Mouse (Mus musculus): ENCODE results near the gene Psmd2.

Psmd2 gene

DNA sequence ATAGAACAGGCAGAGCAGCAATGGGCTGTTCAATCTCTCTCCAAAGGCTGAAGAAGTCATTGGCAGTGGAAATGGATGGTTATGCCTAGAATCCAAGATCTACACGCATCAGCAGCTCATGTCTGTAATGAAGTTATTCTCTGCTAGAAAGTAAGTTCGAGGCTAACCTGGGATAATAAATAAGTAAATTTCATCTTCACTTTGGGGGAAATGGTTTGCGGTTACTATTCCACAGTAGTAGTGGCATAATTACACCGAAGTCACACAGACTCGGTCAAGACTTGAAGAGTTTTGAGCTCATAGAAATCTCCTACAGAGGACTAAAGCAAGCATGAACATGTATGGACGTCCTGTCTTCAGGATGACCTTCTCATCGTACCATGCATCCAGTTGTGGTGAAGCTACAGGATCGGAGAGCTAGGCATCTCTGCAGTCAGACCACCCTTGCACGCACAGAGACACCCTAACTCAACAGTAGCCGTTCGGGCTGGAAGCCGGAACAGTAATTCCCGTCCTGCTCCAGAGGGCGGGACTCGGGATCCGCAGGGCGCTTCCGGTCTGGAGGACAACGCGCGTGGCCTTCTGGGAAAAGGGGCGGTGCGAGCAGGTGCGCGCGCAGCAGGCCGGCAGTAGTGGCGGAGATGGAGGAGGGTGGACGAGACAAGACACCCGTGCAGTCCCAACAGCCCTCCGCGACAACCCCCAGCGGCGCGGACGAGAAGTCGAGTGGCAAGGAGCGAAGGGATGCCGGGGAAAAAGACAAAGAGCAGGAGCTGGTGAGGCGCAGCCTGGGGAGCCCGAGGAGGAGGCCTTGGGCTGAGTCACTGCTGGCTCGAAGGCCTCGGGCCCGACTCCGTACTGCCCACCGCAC, at the start of gene Psmd2:
Gene Psmd2, plus strand, starts transcription at position 577 of the 871 bp plus-strand sequence.
- peak; percentile 99 for DNase-seq (ENCODE audit: low spot score)

DNA sequence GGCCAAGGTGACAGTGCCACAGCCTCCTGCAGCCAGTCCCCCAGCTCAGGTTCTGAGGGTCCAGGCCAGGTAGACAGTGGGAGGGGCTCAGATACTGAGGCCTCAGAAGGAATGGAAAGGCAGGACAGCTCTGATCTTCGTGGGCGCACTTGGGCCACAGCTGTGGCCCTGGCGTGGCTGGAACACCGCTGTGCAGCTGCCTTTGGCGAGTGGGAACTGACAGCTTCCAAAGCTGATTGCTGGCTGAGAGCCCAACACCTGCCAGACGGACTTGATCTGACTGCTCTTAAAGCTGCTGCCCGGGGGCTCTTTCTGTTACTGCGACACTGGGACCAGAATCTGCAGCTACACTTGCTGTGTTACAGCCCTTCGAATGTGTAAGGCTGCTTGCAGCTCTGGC, 46.7 kb upstream of the Psmd2 start:
- no peak for DNase-seq (ENCODE audit: low spot score)

DNA sequence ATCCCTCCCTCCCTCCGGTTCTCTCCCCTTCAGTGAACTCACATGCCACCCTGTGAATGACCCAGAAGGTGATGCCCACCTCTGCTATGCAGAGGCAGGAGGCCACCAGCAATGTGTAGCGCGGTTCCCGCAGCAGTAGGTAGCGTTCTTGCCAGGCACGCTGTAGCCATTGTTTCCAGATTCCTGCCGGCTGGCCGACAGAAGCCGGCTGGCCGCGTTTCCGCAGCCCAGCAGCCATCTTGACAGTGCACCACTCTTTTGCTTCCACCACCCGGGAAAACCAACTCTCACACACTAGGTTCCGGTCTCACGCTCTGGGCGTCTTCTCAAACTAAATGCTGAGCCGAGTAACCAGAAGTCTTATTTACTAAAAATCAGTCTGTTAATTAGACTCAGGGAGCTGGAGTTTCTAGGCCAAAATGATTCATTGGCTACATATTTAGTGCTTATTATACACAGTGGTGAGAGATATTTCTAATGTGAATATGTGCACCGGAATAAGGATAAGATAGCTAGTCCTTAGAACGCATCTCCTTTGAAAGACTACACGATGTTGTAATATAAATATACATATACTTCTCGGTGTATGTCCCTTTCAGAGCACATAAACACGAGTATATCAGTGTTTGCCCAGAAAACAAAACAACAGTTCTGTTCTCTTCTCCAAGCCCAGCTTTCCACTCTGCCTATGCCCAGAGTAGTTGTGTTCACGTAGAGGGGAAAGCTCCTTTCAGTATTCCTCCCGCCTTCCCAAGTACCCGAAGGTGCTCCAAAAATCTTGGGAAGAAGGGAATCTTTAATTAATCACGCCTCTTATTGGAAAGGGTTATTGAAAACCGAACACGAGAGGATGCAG, 40.7 kb upstream of the Psmd2 start:
- DNase-seq (ENCODE audit: low spot score): peak; percentile 79

DNA sequence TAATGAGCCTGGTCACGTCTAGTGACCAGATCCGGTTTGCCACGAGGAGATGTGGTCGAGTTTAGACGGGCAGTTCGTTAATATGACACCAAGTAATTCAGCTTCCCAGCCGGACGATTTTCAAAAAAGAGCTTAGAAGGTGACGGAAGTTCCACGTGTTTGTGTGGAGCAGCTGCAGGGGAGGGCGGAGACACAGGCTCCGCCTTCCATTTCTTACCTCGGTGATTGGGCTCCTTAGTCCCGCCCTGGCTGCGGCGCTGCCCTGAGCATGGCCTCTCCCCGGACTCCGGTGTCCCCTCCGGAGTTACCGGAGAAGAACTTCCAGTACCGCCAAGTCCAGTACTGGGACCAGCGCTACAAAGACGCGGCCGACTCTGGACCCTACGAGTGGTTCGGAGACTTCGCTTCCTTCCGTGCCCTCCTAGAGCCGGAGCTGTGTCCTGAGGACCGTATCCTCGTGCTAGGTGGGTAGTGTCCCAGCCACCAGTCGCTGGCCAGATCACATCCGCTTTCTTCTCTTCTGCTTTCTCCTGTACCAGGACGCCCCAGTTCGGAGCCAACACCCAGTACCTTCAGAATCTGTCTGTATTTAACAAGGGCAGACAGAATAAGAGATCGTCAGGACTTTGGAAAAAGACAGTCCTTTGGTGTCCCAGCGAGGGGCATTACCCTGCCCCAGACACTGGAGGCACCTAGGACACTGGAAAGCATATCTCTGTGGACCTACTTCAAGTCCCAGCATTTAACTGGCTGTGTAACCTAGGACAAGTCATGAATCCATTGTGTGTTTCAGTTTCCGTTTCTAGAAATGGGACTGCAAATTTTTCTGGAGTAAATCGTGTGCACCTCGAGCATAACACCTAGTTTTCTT, 39.9 kb upstream of the Psmd2 start, which contains the start of the genes Eef1akmt4, Gm49333 and Alg3:
Gene Eef1akmt4, plus strand, starts transcription at position 237 of the 871 bp plus-strand sequence.
Gene Gm49333, plus strand, starts transcription at position 254 of the 871 bp plus-strand sequence.
Gene Alg3, minus strand, starts transcription at position 379 of the 871 bp plus-strand sequence.
- peak; percentile 88 for DNase-seq (ENCODE audit: low spot score)

DNA sequence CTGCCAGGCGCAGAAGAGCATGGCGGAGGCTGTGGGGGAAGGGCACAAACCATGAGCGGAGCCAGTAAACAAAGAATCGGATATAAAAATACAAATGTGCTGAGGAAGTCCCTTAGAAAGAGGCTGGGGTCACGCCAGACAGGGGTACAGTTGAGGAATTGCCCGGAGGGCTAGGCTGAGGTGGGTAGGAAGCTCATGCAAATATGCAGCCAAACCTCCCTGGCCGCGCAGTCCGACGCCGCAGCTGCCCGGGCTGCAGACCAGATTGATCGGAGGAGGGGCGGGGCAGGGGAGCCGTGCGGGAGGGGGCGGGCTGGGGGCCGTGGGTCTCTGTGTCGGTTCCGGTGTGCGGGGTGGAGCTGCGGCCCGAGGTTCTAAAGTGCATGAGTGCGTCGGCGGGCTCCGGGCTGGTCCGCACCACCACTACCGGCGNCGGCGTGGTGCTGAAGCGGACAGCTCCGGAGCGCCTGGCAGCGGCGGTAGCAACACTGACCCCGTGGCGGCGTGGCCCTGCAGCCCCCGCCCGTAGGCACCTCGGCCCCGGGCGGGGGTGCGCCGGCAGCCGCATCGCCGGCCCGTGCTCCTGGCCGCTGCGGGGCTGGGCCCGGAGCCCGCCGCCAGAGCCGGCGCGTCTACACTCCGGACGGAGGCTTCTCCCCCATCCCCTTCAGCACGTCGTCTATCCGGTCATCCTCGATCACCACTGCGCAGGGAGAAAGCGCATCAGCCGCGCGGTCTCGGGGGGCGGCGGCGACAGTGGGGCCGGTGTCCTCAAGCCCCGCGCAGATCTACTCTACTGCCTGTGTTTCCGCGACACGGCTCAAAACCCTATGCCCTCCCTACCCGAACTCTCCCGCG, 31.7 kb upstream of the Psmd2 start:
- peak; percentile 60 for DNase-seq (ENCODE audit: low spot score)

DNA sequence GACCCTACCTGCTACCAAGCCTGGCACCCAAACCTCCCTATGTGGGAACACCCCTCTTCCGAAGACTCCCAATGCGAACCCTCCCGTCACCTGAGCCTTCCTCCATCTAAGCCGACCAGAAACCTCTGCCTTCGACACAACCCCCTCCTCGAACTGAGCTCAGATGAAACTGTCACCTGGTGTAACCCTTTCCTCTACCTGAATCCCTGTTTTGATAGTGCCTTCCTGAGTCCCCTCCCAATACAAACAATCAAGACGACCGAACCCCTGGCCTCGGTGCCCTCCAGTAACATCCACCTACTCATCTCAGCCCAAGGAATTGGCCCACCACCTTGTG, 31.1 kb upstream of the Psmd2 start:
- DNase-seq (ENCODE audit: low spot score): no peak

DNA sequence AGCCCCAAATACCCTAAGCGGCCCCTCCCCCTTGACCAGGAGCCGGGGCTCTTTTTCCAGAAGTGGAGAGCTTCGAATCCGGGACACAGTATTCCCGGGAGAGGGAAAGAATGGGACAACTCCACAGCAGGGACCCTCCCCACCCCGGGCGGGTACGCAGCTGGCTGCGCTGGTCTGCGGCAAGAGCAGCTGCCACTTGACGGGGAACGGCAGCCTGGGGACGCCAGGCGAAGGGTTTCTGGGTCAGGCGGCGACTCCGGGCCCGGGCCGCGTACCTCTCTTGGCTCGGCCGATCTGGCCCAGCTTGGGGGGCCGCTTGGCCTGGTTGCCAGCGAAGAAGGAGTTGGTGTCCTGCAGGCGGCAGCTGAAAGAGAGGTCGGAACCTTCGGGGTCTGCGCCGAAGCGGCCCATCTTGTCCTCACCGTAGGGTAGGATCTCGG, 30.7 kb upstream of the Psmd2 start:
- no peak for DNase-seq (ENCODE audit: low spot score)

DNA sequence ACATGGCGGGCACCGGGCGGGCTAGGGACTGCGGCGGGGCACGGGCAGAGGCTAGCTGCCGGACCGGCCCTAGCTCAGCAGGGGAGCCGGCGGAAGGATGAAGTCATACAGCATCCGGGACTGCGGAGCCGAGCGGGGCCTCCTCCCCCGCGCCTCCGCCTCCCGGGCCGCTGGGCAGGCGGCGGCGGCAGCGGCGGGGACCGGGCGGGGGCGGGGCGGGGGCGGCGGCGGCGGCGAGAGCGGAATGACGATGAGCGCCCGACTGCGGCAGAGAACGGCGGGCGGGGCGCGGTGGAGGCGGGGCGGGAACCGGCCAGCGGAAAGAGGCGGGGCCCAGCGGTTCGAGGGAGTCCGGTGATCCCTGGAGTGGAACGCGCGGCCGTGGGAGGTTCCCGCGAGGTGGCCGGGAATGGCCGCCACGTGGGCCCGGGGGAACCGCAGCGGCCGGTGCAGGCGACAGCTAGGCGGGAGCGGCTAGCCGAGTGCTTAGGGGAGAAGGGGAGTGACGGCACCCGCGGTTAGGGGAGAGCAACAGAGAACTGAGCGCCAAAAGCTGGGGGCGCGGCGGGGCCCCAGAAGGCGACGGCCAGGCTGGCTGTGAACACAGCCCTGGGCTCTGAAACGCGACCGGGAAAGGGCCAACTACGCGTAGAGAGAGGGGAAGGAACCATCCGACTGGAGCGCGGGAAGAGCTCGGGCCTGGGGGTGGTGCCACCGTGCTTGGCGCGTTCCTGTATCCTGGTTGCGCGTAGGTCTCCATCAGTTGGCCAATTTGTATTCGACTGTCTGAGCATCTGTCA, 30.1 kb upstream of the Psmd2 start, which contains the start of gene Camk2n2:
Gene Camk2n2, minus strand, starts transcription at position 97 of the 800 bp plus-strand sequence.
- peak; percentile 72 for DNase-seq (ENCODE audit: low spot score)

DNA sequence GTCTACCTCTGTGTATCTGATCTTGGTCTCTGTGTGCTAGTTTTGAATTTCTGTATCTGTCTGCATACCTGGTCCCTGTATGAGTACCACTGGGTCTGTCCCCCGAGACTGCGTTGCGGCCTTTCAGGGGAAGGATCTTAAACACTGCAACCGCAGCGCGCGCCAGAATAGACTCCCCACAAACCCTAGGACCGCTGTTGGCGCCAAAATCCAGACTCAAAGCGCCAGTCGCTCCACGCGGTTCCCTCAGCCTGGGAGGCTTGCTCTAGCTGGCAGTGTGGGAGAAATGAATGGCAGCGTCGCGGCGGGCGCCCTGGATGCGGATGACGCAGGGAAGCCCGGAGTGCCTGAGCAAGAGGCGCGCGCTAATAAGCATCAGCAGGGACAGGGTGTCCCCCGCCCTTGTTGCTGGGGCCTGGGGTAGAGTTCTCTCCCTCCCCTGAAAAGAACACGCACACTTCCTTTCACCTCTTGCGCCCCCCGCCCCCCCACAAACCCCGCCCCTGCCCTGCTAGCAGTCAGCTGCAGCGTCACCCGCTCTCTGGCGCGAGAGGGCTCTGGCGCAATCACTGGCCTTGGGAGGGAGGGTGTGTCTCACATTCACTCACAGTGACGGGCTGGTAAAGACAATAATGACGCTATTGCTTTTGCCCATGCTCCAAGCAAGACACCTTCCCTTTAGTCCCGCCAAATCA, 29.3 kb upstream of the Psmd2 start:
- DNase-seq (ENCODE audit: low spot score): no peak

DNA sequence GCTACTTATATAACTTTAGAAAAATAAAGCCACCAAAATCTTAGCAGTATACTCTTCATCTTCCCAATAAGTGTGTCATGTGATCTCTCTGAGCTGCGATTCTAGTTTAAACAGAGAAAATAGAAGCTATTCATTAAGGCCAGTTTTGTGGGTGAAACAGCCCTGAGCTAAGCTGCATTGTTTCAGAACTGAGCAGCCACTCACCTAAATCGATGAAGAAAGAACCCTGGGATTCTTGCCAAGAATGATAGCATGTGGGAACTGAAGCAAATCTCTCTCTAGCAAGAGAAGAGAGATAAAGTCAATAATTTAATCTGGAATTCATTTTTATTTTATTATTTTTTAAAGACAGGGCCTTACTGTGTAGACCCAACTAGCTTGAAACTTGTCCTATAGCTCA, 28.2 kb upstream of the Psmd2 start:
- no peak for DNase-seq (ENCODE audit: low spot score)

DNA sequence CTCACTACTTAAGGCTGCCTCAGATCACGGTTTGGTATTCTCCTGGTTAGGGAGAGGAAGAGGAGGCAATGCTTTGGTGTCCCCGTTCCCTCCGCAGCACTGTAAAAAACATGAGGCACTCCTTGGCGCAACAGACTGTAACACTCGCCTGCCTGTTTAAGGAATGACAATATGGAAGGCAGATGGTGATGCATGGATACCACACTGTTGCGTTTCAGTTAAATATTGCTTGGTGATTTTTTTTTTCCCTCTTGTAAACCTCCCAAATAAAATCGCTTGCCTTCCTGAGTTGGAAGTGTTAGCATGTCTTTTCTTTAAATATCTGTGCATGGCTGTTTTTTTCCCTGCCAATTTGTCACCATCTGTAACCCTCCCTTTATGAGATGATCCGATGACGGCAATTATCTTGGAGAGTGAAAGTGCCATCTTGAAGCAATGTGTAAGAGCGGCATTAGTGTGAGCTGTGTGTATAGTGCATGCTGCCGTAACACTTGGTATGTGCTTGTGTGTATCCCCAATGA, 22.5 kb upstream of the Psmd2 start:
- DNase-seq (ENCODE audit: low spot score): no peak

DNA sequence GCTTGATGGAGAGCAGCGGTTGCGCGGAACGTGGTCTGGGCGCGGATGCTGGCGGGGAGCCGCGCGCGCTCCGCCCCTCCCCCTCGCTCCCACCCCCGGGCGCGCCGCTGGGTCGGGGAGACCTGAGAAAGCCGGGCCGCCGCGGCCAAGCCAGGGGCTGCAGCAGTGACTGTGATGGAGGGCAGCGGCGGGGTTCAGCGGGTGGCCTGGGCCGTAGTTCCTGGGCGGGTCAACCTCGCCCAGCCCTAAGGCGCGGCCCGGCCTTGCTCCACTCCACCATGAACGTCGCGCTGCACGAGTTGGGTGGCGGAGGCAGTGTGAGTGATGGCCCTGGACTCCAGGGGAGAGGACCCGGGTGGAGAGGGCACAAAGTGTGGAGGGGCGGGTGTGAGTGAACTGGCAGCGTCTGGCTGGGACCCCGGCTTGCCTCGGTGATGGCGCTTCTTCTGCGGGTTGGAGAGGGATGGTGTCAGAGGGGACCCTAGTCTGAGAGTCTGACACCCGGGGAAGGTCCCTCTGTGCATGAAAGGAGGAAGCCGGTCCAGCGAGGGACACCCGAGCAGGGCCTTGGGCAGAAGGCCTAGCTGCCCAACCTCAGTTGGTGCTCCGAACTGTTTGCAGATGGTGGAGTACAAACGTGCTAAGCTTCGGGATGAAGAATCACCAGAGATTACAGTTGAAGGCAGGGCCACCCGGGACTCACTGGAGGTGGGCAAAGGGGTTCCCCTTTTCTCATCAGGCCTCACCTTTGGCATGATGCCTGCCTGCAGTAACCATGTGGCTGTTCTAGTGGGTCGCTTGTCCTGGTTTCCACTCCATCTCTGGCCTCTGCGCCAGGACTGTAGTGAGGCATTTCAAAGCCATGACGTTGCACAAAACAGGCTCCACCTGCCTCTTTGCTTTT, 21.5 kb upstream of the Psmd2 start, which contains the start of gene Ece2:
Gene Ece2, plus strand, starts transcription at position 98 of the 904 bp plus-strand sequence.
- DNase-seq (ENCODE audit: low spot score): peak; percentile 53

DNA sequence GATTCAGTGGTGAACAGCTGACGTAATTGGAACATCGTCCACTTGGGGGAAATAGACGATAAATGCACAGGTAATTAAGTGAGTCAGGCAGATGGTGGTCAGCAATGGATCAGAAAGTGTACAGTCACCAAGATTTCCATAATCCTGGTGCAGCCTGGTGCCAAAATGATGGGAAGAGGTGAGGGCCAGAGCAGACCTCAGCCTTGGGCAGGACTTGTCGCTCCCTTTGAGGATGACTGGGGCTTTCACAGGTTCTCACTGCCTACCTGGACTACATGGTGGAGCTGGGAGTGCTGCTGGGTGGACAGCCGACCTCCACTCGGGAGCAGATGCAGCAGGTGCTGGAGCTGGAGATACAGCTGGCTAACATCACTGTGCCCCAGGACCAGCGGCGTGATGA, 14.0 kb upstream of the Psmd2 start:
- DNase-seq (ENCODE audit: low spot score): no peak

DNA sequence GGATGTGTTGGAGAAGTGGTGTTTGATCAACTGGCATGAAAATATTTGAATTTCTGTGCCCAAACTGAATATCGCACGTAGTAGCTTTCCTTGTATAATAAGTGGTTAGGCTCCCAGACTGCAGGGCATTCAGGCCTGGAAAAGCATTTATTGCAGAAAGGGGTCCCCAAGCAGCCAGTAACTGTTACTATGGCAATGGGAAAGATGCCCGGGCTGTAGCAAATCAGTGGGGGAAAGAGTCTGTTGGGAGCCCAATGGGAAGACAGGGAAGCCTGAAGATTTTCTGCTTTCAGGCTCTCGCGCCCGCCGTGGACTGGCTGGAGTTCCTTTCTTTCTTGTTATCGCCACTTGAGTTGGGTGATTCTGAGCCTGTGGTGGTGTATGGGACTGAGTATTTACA, 13.1 kb upstream of the Psmd2 start:
- no peak for DNase-seq (ENCODE audit: low spot score)

DNA sequence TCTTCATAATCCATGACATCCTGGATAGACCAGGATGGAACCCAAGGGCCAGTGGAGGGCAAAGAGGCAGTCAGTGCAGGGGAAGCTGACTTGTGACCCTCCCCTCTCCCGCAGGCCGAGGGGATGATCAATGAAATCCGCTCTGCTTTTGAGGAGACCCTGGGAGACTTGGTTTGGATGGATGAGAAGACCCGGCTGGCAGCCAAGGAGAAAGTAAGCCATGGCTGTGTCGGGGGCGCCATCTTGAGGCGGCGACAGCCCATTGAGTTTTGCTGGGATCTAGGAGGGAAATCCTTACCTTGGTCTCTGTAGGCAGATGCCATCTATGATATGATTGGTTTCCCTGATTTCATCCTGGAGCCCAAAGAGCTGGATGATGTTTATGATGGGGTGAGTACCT, 9.3 kb upstream of the Psmd2 start:
- peak; percentile 83 for DNase-seq (ENCODE audit: low spot score)

DNA sequence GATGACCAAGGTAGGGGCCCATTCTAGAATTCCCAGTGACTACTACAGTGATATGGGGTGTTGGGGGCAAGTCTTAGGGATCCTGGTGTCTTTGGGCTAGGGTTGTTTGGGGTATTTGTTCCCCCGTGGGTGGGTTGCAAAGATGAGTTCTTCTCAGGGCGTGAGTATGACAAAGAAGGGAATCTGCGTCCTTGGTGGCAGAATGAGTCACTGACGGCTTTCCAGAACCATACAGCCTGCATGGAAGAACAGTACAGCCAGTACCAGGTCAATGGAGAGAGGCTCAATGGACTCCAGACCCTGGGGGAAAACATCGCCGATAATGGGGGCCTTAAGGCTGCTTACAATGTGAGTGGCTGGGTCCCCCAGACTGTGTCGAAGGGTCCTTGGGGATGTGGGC, 7.5 kb upstream of the Psmd2 start:
- DNase-seq (ENCODE audit: low spot score): no peak

DNA sequence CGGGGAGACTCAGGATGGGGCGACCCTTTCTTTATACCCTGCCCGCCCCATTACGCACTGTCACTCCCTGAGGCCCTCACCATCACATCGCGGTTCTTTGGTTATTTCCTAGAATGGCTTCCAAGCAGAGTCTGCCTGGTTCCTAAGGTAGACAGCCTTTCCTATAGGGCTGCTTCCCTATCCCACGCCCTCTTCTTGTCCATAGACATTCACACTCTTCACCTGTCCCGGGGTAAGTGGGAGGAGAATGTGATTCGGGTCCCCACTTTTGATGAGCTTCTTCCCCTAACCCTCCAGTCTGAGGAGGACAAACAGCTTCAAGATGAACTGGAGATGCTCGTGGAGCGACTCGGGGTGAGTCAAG, 477 bp downstream of the Psmd2 start:
- DNase-seq (ENCODE audit: low spot score): no peak

DNA sequence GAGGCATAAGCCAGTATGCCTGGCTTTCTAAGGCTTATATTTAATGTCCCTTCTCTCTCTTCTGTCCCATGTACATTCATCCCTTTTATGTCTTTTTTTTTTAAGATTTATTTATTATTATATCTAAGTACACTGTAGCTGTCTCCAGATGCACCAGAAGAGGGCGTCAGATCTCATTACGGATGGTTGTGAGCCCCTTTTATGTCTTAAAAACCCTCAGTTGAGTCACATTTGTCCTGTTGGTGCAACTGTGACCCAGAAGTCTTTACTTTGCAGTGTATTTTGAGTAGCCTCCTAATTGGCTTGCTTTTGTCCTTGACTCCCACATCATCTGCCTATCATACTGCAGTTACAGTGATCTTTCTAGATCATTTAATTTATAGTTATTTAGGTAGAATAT, 1.9 kb downstream of the Psmd2 start:
- DNase-seq (ENCODE audit: low spot score): no peak

Data from testis, postnatal 10 days (tissue).